Mouse (Mus musculus): ENCODE measurements around the gene Cacng7. TPM values are rescaled to one million over a fixed set of nuclear protein-coding genes. Genes with fewer than 3 reads are reported as not detected.

Cacng7 gene
- polyA plus RNA-seq, 1 experiment from 2014 or later, result 2.9 TPM

Small RNA genes within 50 kb of the gene (microRNA-seq; reads per million reads assigned to microRNA genes)
- 18.8 reads per million, percentile 20 among the genes with 10 or more reads in this experiment for gene Gm23450 (ENCODE audit: borderline number of aligned reads)

Other genes starting within 250 kb of the Cacng7 start
- gene AU018091, start 163.8 kb upstream of the Cacng7 start, polyA plus RNA-seq (2014; fragmentation: Nextera tagmentation; extraction: Ambion mirVana), result 0.14 and 0.20 TPM in 2 replicates
- gene Nlrp12, start 83.2 kb upstream of the Cacng7 start, polyA plus RNA-seq (2014; fragmentation: Nextera tagmentation; extraction: Ambion mirVana), result not detected in 2 replicates
- gene Myadm, start 43.9 kb upstream of the Cacng7 start, polyA plus RNA-seq (2014; fragmentation: Nextera tagmentation; extraction: Ambion mirVana), result 36.9 and 38.5 TPM in 2 replicates
- 0.39 and 2.0 TPM in 2 replicates for gene Prkcg, start 43.8 kb upstream of the Cacng7 start, polyA plus RNA-seq (2014; fragmentation: Nextera tagmentation; extraction: Ambion mirVana)
- gene Cacng8, start 57.7 kb downstream of the Cacng7 start, polyA plus RNA-seq (2014; fragmentation: Nextera tagmentation; extraction: Ambion mirVana), result 4.7 and 6.5 TPM in 2 replicates
- gene Cacng6, start 91.2 kb downstream of the Cacng7 start, polyA plus RNA-seq (2014; fragmentation: Nextera tagmentation; extraction: Ambion mirVana), result 0.34 TPM in 1 of 2 replicates, not detected in the other
- not detected in 2 replicates for gene Tarm1, start 169.7 kb downstream of the Cacng7 start, polyA plus RNA-seq (2014; fragmentation: Nextera tagmentation; extraction: Ambion mirVana)